Mouse (Mus musculus) embryonic facial prominence, embryonic 13.5 days (tissue): ENCODE data around the gene Ano9. TPM values are rescaled to one million over a fixed set of nuclear protein-coding genes. Genes with fewer than 3 reads are reported as not detected.

Source experiments
- ATAC-seq: fragments of 200-750 bp; cut with Nextera tagmentation; 2 replicates; pipeline ENCODE4 v1.8.0; 2017; ENCODE audit warnings: low read depth; ENCODE audit not compliant: insufficient number of reproducible peaks, insufficient read depth, low FRiP score, low TSS enrichment
- H3K27ac ChIP-seq: fragments of 300-500 bp; sonication (generic); 2 replicates; pipeline ENCODE4 v1.5.1; 2015; ENCODE audit warnings: moderate library complexity, mild to moderate bottlenecking, inconsistent platforms
- H3K27me3 ChIP-seq: fragments of 300-500 bp; sonication (generic); 2 replicates; pipeline ENCODE4 v1.6.1; 2015; ENCODE audit warnings: mild to moderate bottlenecking, inconsistent platforms
- H3K36me3 ChIP-seq: fragments of 300-500 bp; sonication (generic); 2 replicates; pipeline ENCODE4 v1.6.1; 2015; ENCODE audit warnings: mild to moderate bottlenecking, inconsistent platforms
- H3K4me1 ChIP-seq: fragments of 300-500 bp; sonication (generic); 2 replicates; pipeline ENCODE4 v1.6.1; 2015; ENCODE audit warnings: inconsistent platforms
- H3K4me2 ChIP-seq: fragments of 300-500 bp; sonication (generic); 2 replicates; pipeline ENCODE4 v1.6.1; 2015; ENCODE audit warnings: moderate library complexity, mild to moderate bottlenecking, inconsistent platforms
- H3K4me3 ChIP-seq: fragments of 300-500 bp; sonication (generic); 2 replicates; pipeline ENCODE4 v1.5.1; 2015; ENCODE audit warnings: mild to moderate bottlenecking, inconsistent platforms
- H3K9ac ChIP-seq: fragments of 300-500 bp; sonication (generic); 2 replicates; pipeline ENCODE4 v1.6.1; 2015; ENCODE audit warnings: mild to moderate bottlenecking, inconsistent platforms
- H3K9me3 ChIP-seq: fragments of 300-500 bp; sonication (generic); 2 replicates; pipeline ENCODE4 v1.6.1; 2016; ENCODE audit warnings: inconsistent platforms
- WGBS: fragments of 180-500 bp; shearing (Covaris S2); methylation state at CpG from one replicate; pipeline ENCODE4 v1.1.7; 2015; ENCODE audit warnings: mixed read lengths; 5-methylcytosine and 5-hydroxymethylcytosine counted together
- polyA plus RNA-seq: library from polyadenylated mRNA; unstranded; fragments of >200 nt; fragmentation: Nextera tagmentation; extraction: Ambion mirVana; gene quantifications from 2 replicates; pipeline ENCODE4 v1.2.1, GENCODE M21; 2015

Gene Ano9
- polyA plus RNA-seq, 1 experiment from 2014 or later = 5.2 TPM

DNA sequence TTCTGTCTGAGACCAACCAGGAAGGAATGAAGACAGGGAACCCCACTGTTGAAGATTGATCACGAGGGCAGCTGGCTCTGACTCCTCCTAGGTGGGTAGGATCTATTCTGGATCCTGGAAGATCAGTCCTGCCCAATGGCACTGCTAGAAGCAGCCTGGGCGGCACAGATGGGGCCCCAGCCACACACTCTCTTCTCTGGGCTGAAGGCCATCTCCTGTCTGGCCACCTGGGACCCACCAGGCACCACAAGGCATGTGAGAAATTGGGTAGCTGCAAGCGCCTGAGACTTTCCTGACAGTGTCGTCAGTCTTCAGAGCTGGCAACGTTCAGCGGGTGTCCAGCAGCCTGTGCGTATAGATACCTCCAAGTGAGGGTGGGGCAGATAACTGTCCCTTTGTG lies 55.1 kb downstream of the Ano9 start:
- no peaks in the 10 kb centered on the region for H3K9me3 ChIP-seq
- peaks cover 41% of the 10 kb centered on the region for H3K36me3 ChIP-seq
- no peak for ATAC-seq
- peak overlapping the region; percentile 91; the same call in 1 of the 2 replicates for H3K9ac ChIP-seq
- H3K4me2 ChIP-seq = no peak overlapping the region
- 89% methylated on average over 7 of the region's 7 CpGs for WGBS
- H3K4me1 ChIP-seq = peaks cover 18% of the 10 kb centered on the region
- H3K27ac ChIP-seq = no peak overlapping the region
- H3K4me3 ChIP-seq = 0 out of 2 replicates have a peak overlapping the region, but pooled peaks have one; percentile 82
- no peaks in the 10 kb centered on the region for H3K27me3 ChIP-seq

DNA sequence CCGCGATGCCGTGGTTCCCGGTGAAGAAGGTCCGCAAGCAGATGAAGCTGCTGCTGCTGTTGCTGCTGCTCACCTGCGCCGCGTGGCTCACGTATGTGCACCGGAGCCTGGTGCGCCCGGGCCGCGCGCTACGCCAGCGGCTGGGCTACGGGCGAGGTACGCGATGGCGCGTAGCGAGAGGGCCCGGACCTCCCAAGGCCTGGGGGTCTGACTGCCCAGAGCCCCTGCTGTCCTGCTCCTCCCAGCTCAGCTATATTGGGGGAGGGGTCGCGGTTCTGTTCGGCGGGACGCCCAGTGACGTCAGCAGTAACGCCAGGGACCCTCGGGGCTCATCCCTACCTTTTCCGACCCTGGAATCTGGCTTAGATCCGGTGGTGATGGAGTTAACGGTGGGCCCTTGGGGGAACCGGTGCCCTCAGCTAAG lies 56.3 kb downstream of the Ano9 start:
- Histone ChIP-seq H3K9ac (peak overlapping the region; percentile 91), H3K4me2 (peak overlapping the region; percentile 94), H3K4me3 (peak overlapping the region; percentile 82), H3K9me3 (no peaks in the 10 kb centered on the region), H3K36me3 (peaks cover 34% of the 10 kb centered on the region), H3K27me3 (no peaks in the 10 kb centered on the region), H3K27ac (peak overlapping the region; percentile 39; the same call in 1 of the 2 replicates), H3K4me1 (peaks cover 18% of the 10 kb centered on the region)
- peak; percentile 43 for ATAC-seq
- under 1% methylated on average over 37 of the region's 37 CpGs for WGBS

- peaks cover 18% of the 10 kb centered on the region for H3K4me1 ChIP-seq
- H3K4me2 ChIP-seq = peak within 1 kb of the TSS; percentile 94
- no peaks in the 10 kb centered on the region for H3K9me3 ChIP-seq
- under 1% methylated on average over 71 of the region's 72 CpGs for WGBS
- H3K27ac ChIP-seq = peak within 1 kb of the TSS; percentile 39; the same call in 1 of the 2 replicates
- no peaks in the 10 kb centered on the region for H3K27me3 ChIP-seq
- H3K4me3 ChIP-seq = peak within 1 kb of the TSS; percentile 82
- H3K9ac ChIP-seq = peak within 1 kb of the TSS; percentile 91
- H3K36me3 ChIP-seq = peaks cover 31% of the 10 kb centered on the region
- ATAC-seq = peak; percentile 90
Measured at GRCm38 (mm10) chr7:141060426-141061242, 57.0 kb downstream of the Ano9 start, which contains the start of gene B4galnt4. B4galnt4 (plus strand) TSS chr7:141061104.

DNA sequence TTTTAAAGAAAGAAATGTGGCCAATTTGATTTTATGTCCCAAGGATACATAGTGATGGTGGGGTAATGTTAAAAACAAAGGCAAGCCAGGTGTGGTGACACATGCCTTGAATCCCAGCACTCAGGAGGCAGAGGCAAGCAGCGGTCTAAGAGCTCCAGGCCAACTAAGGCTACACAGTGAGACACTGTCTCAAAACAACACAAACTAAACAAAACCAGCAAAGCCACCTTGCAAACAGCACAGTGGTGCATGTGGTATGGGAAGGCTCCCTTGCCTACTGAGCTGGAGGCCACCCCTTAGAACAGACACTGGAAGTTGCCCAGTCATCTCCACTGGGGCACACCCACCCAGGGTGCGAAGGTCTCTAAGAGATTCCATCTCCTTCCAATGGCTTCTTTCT lies 57.7 kb downstream of the Ano9 start:
- Histone ChIP-seq H3K4me1 (peaks cover 18% of the 10 kb centered on the region), H3K9me3 (no peaks in the 10 kb centered on the region), H3K27me3 (no peaks in the 10 kb centered on the region), H3K4me2 (peak overlapping the region; percentile 94), H3K27ac (no peak overlapping the region), H3K36me3 (peaks cover 24% of the 10 kb centered on the region), H3K9ac (peak overlapping the region; percentile 91), H3K4me3 (peak overlapping the region; percentile 82)
- WGBS = 54% methylated on average over 2 of the region's 2 CpGs
- no peak for ATAC-seq

GRCm38 (mm10) chr7:141058601-141059341 lies 58.8 kb downstream of the Ano9 start:
- H3K27ac ChIP-seq = no peak overlapping the region
- no peak overlapping the region for H3K4me2 ChIP-seq
- H3K27me3 ChIP-seq = no peaks in the 10 kb centered on the region
- H3K4me3 ChIP-seq = no peak overlapping the region
- 89% methylated on average over 14 of the region's 14 CpGs for WGBS
- peaks cover 12% of the 10 kb centered on the region for H3K36me3 ChIP-seq
- no peaks in the 10 kb centered on the region for H3K9me3 ChIP-seq
- H3K4me1 ChIP-seq = peaks cover 18% of the 10 kb centered on the region
- ATAC-seq = no peak
- H3K9ac ChIP-seq = no peak overlapping the region

DNA sequence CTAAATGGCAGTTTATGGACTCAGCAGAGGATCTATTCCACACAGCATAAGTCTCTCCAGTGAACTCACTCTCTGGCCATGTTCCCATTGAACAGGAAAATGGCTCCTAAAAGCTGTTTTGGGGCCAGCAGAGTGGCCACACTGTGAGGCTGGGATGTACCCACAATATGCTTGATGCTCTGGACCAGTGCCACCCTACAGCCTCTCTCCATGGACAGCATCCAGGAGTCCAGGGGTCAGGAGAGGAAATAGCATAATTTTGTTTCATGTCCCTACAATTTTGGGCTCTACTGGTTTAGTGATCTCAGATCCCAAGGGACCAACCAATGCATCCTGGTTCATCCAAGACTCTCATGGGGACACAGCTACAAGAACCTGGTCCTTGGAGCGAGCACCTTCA lies 60.1 kb downstream of the Ano9 start:
- no peak for ATAC-seq
- peaks cover 4% of the 10 kb centered on the region for H3K36me3 ChIP-seq
- H3K9me3 ChIP-seq = no peaks in the 10 kb centered on the region
- peaks cover 18% of the 10 kb centered on the region for H3K4me1 ChIP-seq
- H3K9ac ChIP-seq = no peak overlapping the region
- no peak overlapping the region for H3K4me3 ChIP-seq
- no peak overlapping the region for H3K27ac ChIP-seq
- 82% methylated on average over 1 of the region's 1 CpGs for whole genome bisulfite sequencing
- H3K4me2 ChIP-seq = no peak overlapping the region
- no peaks in the 10 kb centered on the region for H3K27me3 ChIP-seq

DNA sequence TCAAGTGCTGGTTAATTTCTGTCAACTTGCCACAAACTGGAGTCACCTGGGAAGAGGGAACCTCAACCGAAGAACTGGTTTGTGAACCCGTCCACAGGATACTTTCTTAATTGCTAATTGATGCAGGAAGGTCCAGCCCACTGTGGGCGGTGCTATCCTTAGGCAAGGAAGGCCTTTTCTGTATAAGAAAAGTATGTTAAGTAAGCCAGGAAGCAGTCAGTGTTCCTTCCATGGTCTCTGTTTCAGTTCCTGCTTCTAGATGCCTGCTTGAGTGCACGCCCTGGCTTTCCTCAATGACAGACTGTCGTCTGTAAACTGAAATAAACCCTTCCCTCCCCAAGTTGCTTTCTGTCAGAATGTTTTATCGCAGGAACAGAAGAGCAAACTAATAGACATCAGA lies 60.6 kb downstream of the Ano9 start:
- ATAC-seq = no peak
- H3K4me1 ChIP-seq = peaks cover 13% of the 10 kb centered on the region
- 86% methylated on average over 6 of the region's 6 CpGs for WGBS

DNA sequence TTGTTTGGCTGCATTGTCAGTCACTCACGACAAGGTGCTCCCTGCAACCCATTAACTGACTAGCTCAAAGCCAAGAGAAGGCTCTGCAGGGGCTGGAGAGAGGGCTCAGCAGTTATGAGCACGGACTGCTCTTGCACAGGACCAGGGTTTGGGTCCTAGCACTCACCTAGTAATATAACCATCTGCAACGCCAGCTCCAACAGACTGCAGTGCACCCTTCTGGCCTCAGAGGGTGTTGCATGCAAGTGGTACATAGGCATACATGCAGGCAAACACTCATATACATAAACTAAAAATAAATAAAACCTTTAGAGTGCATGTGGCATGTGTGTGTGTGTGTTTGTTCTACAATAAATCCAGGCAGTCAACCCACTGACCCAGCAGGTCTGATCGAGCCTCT lies 61.8 kb downstream of the Ano9 start:
- ATAC-seq = no peak
- H3K36me3 ChIP-seq = peaks cover 3% of the 10 kb centered on the region; the same call in 1 of the 2 replicates
- 82% methylated on average over 4 of the region's 4 CpGs for WGBS

More for the DNA sequence above, 60.6 kb downstream of the Ano9 start:
- H3K4me3 ChIP-seq = no peak overlapping the region
- H3K27me3 ChIP-seq = no peaks in the 10 kb centered on the region
- no peaks in the 10 kb centered on the region for H3K9me3 ChIP-seq
- H3K27ac ChIP-seq = no peak overlapping the region
- peaks cover 3% of the 10 kb centered on the region; the same call in 1 of the 2 replicates for H3K36me3 ChIP-seq
- no peak overlapping the region for H3K4me2 ChIP-seq
- no peak overlapping the region for H3K9ac ChIP-seq

DNA sequence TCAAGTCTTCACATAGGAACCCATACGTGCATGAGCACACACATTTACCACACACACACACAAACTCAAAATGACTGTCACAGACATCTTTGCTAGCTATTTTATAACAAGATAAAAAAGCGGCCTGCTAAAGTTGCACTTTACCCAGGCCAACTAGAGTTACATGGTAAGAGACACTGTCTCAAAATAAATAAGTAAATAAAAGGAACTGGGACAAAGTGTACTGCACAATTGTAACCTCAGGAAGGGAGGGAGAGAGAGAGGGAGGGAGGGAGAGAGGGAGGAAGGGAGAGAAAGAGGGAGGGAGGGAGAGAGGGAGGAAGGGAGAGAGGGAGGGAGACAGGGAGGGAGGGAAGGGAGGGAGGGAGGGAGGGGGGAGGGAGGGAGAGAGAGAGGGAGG lies 65.2 kb downstream of the Ano9 start:
- Histone ChIP-seq H3K4me3 (no peak overlapping the region), H3K9me3 (no peaks in the 10 kb centered on the region), H3K27me3 (no peaks in the 10 kb centered on the region), H3K4me2 (no peak overlapping the region), H3K9ac (no peak overlapping the region), H3K27ac (no peak overlapping the region), H3K4me1 (peaks cover 5% of the 10 kb centered on the region), H3K36me3 (peaks cover 3% of the 10 kb centered on the region; the same call in 1 of the 2 replicates)
- ATAC-seq = no peak
- 73% methylated on average over 2 of the region's 2 CpGs for WGBS

More for the DNA sequence above, 61.8 kb downstream of the Ano9 start:
- Histone ChIP-seq H3K27ac (no peak overlapping the region), H3K4me3 (no peak overlapping the region), H3K4me1 (peaks cover 7% of the 10 kb centered on the region), H3K4me2 (no peak overlapping the region), H3K27me3 (no peaks in the 10 kb centered on the region), H3K9ac (no peak overlapping the region), H3K9me3 (no peaks in the 10 kb centered on the region)

DNA sequence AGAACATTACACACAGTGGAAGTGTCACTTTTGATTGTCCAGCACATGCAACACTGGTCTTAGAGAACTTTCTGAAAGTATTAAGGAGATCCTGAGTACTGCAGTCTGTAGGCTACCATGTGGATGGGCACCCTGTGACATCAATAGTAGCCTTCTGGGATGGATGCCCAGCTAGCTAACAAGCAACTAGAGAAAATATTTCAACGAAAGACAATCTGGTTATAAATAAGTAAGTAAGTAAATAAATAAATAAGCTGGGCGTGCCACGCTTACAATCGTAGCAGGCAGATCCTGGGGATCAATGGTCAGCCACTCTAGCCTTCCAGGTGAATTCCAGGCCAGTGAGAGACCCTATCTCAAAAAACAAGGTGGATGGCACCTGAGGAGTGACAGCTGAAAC lies 65.6 kb downstream of the Ano9 start:
- Histone ChIP-seq H3K9ac (no peak overlapping the region), H3K27ac (no peak overlapping the region), H3K4me1 (peaks cover 9% of the 10 kb centered on the region), H3K27me3 (no peaks in the 10 kb centered on the region), H3K36me3 (peaks cover 3% of the 10 kb centered on the region; the same call in 1 of the 2 replicates), H3K9me3 (no peaks in the 10 kb centered on the region), H3K4me3 (no peak overlapping the region), H3K4me2 (no peak overlapping the region)
- 90% methylated on average over 4 of the region's 4 CpGs for WGBS
- ATAC-seq = no peak
